Mouse (Mus musculus) liver, embryonic 14.5 days (tissue): ENCODE measurements around the gene Maml3. TPM values are rescaled to one million over a fixed set of nuclear protein-coding genes. Genes with fewer than 3 reads are reported as not detected.

Source experiments
- ATAC-seq: fragments of 200-750 bp; cut with Nextera tagmentation; 2 replicates; pipeline ENCODE4 v1.8.0; 2017; ENCODE audit warnings: moderate number of reproducible peaks, mild to moderate bottlenecking, moderate library complexity; ENCODE audit not compliant: insufficient read depth
- DNase-seq, 3 experiments: peaks; one replicate each; pipeline ENCODE4 v3.0.0-alpha.2; 2012 to 2013; ENCODE audit warnings: low read depth in 3 of 3, low spot score in 3 of 3
- H3K27ac ChIP-seq: fragments of 300-500 bp; sonication (generic); 2 replicates; pipeline ENCODE4 v1.5.1; 2014; ENCODE audit warnings: moderate library complexity, mild to moderate bottlenecking, control low read depth, inconsistent platforms
- H3K27me3 ChIP-seq: fragments of 300-500 bp; sonication (generic); 2 replicates; pipeline ENCODE4 v1.6.1; 2014; ENCODE audit warnings: mild to moderate bottlenecking, low read length, moderate library complexity; ENCODE audit not compliant: control insufficient read depth, insufficient read depth
- H3K36me3 ChIP-seq: fragments of 300-500 bp; sonication (generic); replicated peaks from 2 replicates; pipeline ENCODE4 v1.6.1; 2014; ENCODE audit warnings: low read depth; ENCODE audit not compliant: control insufficient read depth, insufficient read depth
- H3K4me1 ChIP-seq, 2 experiments: fragments of 200-500 bp in 1 of 2; fragments of 300-500 bp in 1 of 2; sonication (generic) in 1 of 2; replicated peaks; 2 replicates each; pipeline ENCODE4 v1.6.1; 2012 to 2014; ENCODE audit warnings: antibody characterized with exemption in 1 of 2, inconsistent platforms in 1 of 2, low read length in 1 of 2; ENCODE audit not compliant: control insufficient read depth in 2 of 2, insufficient read depth in 2 of 2
- H3K4me2 ChIP-seq: fragments of 300-500 bp; sonication (generic); 2 replicates; pipeline ENCODE4 v1.6.1; 2014; ENCODE audit warnings: low read depth, mild to moderate bottlenecking, control low read depth, moderate library complexity
- H3K4me3 ChIP-seq, 2 experiments: fragments of 200-500 bp in 1 of 2; fragments of 300-500 bp in 1 of 2; sonication (generic) in 1 of 2; 2 replicates each; pipeline ENCODE4 v1.5.1; 2012 to 2014; ENCODE audit warnings: low read depth in 2 of 2, low read length in 2 of 2, mild to moderate bottlenecking in 2 of 2, control low read depth in 1 of 2, inconsistent platforms in 1 of 2, moderate library complexity in 1 of 2; ENCODE audit not compliant: insufficient read depth in 1 of 2
- H3K9ac ChIP-seq: fragments of 300-500 bp; sonication (generic); replicated peaks from 2 replicates; pipeline ENCODE4 v1.6.1; 2014; ENCODE audit warnings: mild to moderate bottlenecking, control low read depth, moderate library complexity
- H3K9me3 ChIP-seq: fragments of 300-500 bp; sonication (generic); 2 replicates; pipeline ENCODE4 v1.6.1; 2016; ENCODE audit warnings: low read length, mixed read lengths; ENCODE audit not compliant: control insufficient read depth
- CTCF ChIP-seq: IDR thresholded peaks from 2 replicates; pipeline ENCODE4 v1.5.1; 2016; ENCODE audit warnings: antibody characterized with exemption, low read depth, control low read depth
- EP300 ChIP-seq: IDR thresholded peaks from 2 replicates; pipeline ENCODE4 v1.6.1; 2016; ENCODE audit warnings: antibody characterized with exemption, low read depth
- WGBS: fragments of 180-500 bp; shearing (Covaris S2); extraction: QIAGEN DNeasy Blood & Tissue Kit; methylation state at CpG from one replicate; pipeline ENCODE4 v1.1.7; 2014; ENCODE audit not compliant: insufficient replicate concordance; 5-methylcytosine and 5-hydroxymethylcytosine counted together
- polyA plus RNA-seq, 2 experiments: library from polyadenylated mRNA; depleted of rRNA in 1 of 2; stranded (reverse) in 1 of 2; unstranded in 1 of 2; fragments of >200 nt; fragmentation: Nextera tagmentation in 1 of 2; extraction: Ambion mirVana in 1 of 2; gene quantifications; 2 replicates each; pipeline versions ENCODE4 v1.2.1 to v1.2.3; 2012 to 2014

Gene Maml3
- polyA plus RNA-seq, 2 experiments, result 0.57 to 0.71 TPM

DNA sequence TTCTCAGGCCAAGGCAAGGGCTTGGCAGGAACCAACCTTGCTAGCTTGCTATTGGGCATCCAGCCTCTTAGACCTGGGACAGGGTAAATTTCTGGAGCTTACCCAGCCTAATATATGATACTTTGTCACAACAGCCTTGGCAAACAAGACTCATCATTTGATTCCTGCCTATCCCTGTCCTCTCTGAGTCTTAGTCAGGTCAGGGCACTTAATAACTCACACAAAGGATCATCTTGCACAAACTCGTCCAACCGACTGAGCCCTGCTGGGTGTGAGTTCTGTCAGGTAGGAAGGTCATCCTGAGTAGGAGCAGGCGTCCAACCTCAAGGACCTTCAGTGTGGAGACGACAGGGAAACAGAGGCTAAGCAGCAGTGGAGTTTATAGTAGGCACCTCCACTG, 233.5 kb downstream of the Maml3 start:
- no peaks in the 10 kb centered on the region for H3K9me3 ChIP-seq
- H3K36me3 ChIP-seq, result no peaks in the 10 kb centered on the region
- 62% methylated on average over 4 of the region's 4 CpGs for WGBS
- H3K27me3 ChIP-seq, result no peaks in the 10 kb centered on the region
- no peak overlapping the region for H3K4me3 ChIP-seq
- no peak overlapping the region for H3K4me2 ChIP-seq
- DNase-seq (no peak), ATAC-seq (no peak)
- H3K27ac ChIP-seq, result no peak overlapping the region
- TF ChIP-seq EP300, result no peak
- TF ChIP-seq CTCF, result no peak
- H3K9ac ChIP-seq, result no peak overlapping the region
- peaks cover 0 to 4% of the 10 kb centered on the region in 2 experiments; a peak in 2 of 4 replicates for H3K4me1 ChIP-seq

DNA sequence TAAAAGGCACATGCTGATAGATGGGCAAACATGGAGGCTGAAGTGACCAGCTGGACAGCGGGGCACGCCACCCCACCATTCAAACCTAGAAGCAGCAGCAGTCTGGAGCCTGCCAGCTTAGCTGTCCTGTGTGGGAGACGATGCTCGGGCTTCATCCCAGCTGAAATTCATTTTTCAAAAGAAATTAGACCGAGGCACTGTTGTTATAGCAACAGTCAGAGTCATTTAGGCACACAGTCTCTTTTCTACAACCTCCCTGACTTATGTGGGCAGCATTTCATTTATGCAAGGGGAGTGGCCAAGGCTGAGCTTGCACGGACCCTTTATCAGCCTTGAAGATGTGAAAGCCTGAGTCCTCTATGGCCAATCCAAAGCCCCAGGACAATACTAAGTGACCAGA, 234.9 kb downstream of the Maml3 start:
- DNase-seq (no peak), ATAC-seq (no peak)
- Histone ChIP-seq H3K27me3 (no peaks in the 10 kb centered on the region), H3K27ac (no peak overlapping the region), H3K36me3 (no peaks in the 10 kb centered on the region), H3K9ac (no peak overlapping the region), H3K9me3 (no peaks in the 10 kb centered on the region), H3K4me1 (peaks cover 0 to 4% of the 10 kb centered on the region in 2 experiments; a peak in 2 of 4 replicates), H3K4me2 (no peak overlapping the region), H3K4me3 (no peak overlapping the region)
- WGBS, result 66% methylated on average over 6 of the region's 6 CpGs
- TF ChIP-seq EP300 (no peak), CTCF (no peak)

DNA sequence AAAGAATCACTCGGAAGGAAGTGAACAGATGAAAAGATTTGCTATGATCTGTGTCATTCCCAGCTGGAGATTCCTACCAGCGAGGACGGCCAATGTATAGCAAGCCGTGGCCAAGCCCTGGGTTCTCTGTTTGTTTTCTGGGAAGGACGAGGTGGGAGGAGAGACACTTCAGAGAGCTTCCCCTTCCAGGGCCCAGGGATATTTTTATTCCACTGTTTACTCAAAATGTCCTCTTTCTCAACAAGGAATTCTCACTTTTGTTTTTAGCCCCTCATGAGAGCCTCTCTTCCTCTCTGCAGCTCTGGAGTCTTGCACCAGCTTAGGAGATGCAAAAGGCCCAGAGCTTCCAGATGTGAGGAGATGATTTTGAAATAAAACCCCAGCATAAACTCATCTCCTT, 236.0 kb downstream of the Maml3 start:
- H3K9me3 ChIP-seq, result no peaks in the 10 kb centered on the region
- no peak overlapping the region for H3K27ac ChIP-seq
- no peaks in the 10 kb centered on the region for H3K27me3 ChIP-seq
- no peaks in the 10 kb centered on the region for H3K36me3 ChIP-seq
- 30% methylated on average over 5 of the region's 5 CpGs for WGBS
- no peak overlapping the region for H3K4me3 ChIP-seq
- DNase-seq, result no peak
- no peak overlapping the region for H3K9ac ChIP-seq
- no peak overlapping the region for H3K4me2 ChIP-seq
- TF ChIP-seq CTCF (no peak), EP300 (no peak)
- peaks cover 0 to 3% of the 10 kb centered on the region in 2 experiments; a peak in 2 of 4 replicates for H3K4me1 ChIP-seq
- ATAC-seq, result no peak

DNA sequence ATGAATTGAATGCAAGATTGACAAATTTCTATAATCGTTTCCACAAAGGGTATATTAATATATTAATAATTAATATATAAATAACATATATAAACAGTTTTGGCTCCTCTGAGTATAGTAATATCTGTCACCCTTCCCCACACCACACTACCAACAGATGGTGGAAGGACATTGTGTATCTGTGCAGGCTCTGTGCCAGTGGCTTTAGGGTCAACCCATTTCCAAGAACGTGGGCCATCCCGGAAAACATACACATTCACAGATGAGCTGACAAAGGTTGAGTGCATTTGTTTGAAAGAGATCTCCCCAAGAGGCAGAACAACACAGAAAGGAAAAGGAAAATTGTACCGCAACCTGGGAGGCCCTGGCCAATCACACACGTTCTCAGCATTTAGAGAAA, 238.4 kb downstream of the Maml3 start:
- no peak for TF ChIP-seq CTCF
- Histone ChIP-seq H3K4me1 (no peaks in the 10 kb centered on the region; a peak in 2 of 4 replicates), H3K4me3 (no peak overlapping the region), H3K36me3 (no peaks in the 10 kb centered on the region), H3K4me2 (no peak overlapping the region), H3K27ac (no peak overlapping the region), H3K9me3 (no peaks in the 10 kb centered on the region), H3K9ac (no peak overlapping the region), H3K27me3 (no peaks in the 10 kb centered on the region)
- no peak for DNase-seq
- ATAC-seq, result no peak
- 72% methylated on average over 5 of the region's 5 CpGs for WGBS

DNA sequence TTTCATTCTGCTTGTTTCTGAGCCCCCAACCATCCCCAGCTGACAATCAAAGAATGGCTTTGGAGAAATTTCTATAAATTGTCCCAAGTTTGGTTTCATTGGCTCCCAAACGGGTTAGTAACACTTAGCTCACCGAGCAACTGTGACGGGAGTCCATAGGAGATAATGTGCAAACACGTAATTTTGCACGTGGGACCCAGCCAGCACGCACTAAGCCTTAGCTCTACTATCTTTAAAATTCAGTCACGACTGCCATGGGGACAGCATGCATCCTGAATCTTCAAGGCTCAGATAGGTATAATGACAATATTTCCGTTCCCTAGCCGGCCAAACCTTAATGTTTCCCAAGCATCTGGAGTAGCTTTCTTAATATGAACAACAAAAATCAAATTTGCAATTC, 243.2 kb downstream of the Maml3 start:
- WGBS, result 77% methylated on average over 9 of the region's 9 CpGs
- Histone ChIP-seq H3K9me3 (no peaks in the 10 kb centered on the region), H3K4me3 (no peak overlapping the region), H3K27me3 (no peaks in the 10 kb centered on the region), H3K4me2 (no peak overlapping the region), H3K4me1 (peaks cover 0 to 3% of the 10 kb centered on the region in 2 experiments; a peak in 1 of 4 replicates), H3K9ac (no peak overlapping the region), H3K36me3 (no peaks in the 10 kb centered on the region), H3K27ac (no peak overlapping the region)
- DNase-seq (no peak), ATAC-seq (no peak)
- TF ChIP-seq EP300 (no peak), CTCF (no peak)
